Mouse (Mus musculus): ENCODE data around the gene Gnaz.

DNA sequence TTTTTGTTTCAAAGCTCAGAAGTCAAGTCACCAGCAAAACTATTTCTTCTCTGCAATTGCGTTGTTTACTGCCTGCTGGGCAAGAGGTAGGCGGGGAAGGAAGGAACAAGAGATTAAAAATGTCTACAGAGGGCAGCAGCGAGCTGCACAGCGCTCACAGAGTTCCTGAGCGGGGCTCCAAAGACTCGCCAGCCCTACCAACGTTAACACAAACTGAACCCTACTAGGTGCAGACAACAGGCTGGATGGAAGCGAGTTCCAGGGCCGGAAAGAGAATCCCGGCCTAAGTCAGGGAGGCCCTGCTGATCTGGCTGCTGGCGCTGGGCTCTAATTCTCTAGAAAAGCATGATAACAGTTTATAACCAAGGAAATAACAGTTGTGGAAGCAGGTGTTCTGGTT lies 92.4 kb downstream of the Gnaz start:
- TF ChIP-seq CTCF (IDR thresholded peaks at IDR 0.05; ENCODE audit: insufficient read depth, low read length) (peak; percentile 88), POLR2A (IDR thresholded peaks at IDR 0.05; ENCODE audit: borderline replicate concordance, extremely low read depth, low read depth, low read length) (no peak)

All from lung, adult 2 months (tissue).